Mouse (Mus musculus) heart, adult 11 months (tissue): ENCODE results near the gene Ndufa1.
"Not testable (repeated sequence)": the region's sequence is repeated elsewhere in the genome, so short reads cannot be mapped to it uniquely, and the experiment has no call there.

Experiments used
- DNase-seq: peaks from one replicate; pipeline ENCODE4 v3.0.0; 2022

Ndufa1 gene

DNA sequence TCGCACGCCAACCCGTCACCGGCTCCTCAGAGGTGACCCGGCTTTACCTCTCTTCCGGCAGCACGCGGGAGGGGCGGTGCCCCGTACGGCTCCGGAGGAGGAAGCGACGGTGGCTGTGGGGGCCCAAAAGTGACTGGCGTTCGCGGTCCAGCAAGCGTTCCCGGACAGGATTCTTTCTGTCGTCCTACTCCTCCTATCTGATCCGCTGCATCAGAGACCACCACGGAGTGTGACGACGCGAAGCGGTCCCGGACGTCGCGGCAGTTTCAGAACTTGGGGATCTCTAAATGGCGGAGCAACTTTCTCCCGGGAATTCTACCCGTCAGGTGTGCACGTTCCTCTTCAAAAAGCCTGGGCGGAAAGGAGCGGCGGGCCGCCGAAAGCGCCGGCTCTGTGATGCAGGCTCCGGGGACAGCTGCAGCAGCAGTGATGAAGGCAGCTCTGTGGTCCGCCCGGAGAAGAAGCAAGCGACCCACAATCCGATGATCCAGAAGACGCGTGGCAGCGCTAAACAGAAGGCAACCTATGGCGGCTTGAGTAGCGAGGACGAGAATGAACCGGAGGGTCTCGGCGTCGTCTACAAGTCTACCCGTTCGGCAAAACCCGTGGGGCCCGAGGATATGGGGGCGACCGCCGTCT lies at the start of gene Ndufa1, which contains the start of gene Rnf113a1:
Gene Ndufa1 (minus strand): TSS at position 59 of the 639 bp plus-strand sequence.
Gene Rnf113a1 (plus strand): TSS at position 141 of the 639 bp plus-strand sequence.
- peak; percentile 98 for DNase-seq

DNA sequence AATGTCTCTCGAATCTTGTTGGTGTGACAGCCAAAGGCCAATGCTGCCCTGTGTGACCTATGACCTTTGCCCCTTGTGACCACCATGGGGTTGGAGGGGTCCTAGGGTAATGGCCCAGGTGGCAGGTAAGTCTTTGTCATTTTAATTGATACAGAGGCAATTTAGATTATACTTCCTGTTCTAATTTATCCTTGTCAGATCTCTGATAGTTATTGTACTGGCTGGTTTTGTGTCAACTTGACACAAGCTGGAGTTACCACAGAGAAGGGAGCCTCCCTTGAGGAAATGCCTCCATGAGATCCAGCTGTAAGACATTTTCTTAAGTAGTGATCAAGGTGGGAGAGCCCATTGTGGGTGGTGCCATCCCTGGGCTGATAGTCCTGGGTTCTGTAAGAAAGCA lies 31.2 kb upstream of the Ndufa1 start, which contains the start of gene Rhox1:
Gene Rhox1 (minus strand): TSS at position 101 of the 400 bp plus-strand sequence.
- DNase-seq: not testable (repeated sequence)

DNA sequence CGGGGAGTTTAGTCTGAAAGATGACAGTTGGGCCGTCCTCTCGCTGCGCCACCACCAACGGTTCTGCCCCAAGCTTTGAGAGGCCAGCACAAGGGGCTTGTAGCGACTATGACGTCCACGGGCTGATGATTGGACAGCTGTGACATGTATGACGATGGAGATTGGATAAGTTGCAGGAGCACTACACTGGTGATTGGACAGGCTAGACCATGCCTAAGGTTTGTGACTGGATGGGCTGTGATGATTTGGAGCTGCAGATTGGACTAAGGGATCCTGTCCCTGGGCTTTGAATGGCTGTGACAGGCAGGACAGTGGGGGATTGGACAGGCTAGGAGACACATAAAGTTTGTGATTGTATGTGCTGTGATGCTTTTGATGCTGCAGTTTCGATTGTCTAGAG lies 20.0 kb upstream of the Ndufa1 start, which contains the start of gene Gm9:
Gene Gm9 (minus strand): TSS at position 101 of the 400 bp plus-strand sequence.
- no peak for DNase-seq

DNA sequence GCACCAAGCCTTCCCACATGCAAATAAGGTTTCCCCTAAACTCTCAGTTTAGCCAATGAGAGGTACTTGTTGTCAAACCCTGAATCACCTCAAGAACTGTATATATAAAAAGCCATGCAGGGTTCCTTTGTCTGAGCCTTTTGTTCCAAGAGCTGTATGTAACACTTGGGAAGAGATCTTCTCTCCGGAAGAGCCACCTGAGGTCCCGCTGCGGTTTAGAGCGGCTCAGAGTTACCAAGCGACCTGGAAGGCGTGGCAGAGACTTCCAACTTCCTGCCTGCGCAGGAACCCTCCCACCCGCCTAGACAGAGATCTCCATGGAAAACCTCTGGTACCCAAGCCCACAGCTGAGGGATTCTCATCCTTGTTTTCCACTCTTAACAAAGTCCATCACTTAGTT lies 7.7 kb upstream of the Ndufa1 start:
- no peak for DNase-seq

DNA sequence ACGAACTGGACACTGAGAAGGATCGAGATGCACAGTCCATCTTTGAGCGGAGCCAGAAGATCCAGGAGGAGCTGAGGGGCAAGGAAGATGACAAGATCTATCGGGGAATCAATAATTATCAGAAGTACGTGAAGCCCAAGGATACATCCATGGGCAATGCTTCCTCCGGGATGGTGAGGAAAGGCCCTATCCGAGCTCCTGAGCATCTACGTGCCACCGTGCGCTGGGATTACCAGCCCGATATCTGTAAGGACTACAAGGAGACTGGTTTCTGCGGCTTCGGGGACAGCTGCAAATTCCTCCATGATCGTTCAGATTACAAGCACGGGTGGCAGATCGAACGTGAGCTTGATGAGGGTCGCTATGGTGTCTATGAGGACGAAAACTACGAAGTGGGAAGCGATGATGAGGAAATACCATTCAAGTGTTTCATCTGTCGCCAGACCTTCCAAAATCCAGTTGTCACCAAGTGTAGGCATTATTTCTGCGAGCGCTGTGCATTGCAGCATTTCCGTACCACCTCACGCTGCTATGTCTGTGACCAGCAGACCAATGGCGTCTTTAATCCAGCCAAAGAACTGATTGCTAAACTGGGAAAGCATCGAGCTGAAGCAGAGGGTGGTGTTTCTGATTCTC lies 899 bp upstream of the Ndufa1 start:
- no peak for DNase-seq

DNA sequence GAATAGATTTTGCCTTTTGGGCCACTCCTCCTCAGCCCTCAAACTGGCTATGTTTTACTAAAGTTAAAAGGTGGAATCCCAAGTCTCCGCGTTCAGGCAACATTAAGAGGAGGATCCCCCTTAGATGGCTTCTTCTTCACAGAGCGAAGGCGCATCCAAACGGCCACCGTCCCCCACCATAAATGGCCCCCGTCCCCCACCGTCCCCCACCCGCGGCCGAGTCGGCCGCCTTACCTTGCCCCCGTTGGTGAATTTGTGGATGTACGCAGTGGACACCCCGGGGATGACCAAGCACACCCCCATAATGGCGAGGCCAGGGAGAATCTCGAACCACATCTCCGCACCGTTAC lies 233 bp downstream of the Ndufa1 start:
- DNase-seq: no peak

DNA sequence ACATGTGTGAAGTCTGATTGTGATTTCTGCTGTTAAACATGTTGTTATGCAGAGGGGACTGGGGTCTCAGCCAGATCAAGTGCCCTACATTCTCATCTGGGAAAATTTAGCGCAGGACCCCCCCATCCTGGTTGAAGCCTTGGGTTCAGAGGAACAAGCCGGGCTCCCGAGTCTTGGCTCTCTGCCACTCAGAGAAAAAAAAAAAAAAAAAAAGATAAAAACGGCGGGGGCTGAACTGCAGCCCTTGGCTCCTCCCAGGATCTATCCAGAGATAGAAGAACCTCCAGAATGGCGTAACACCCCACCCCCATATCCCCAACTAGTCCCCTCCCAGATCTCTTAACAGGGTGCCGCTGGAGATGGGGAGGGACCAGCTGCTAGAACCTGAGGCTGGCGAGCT lies 6.6 kb downstream of the Ndufa1 start:
- not testable (repeated sequence) for DNase-seq

DNA sequence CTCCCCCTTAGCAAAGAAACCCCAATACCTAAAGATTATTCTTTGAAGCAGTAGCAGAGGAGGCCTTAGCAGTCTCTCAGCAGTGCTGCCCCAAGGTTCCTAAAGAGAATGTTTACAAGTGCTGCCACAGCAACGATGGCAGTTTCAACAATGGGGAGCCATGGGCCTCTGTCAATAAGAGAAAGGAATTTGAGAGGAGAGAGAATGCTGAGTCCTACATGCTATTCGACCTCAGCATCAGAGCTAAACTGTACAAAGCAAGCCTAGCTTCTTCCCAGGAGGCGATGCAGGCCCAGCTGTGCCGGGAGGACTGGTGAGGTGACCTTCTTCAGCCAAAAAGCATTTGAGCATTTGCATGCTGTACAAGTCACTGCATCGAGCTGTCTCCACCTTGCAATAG lies 22.2 kb downstream of the Ndufa1 start, which contains the start of gene Akap14:
Gene Akap14 (minus strand): TSS at position 101 of the 400 bp plus-strand sequence.
- no peak for DNase-seq

DNA sequence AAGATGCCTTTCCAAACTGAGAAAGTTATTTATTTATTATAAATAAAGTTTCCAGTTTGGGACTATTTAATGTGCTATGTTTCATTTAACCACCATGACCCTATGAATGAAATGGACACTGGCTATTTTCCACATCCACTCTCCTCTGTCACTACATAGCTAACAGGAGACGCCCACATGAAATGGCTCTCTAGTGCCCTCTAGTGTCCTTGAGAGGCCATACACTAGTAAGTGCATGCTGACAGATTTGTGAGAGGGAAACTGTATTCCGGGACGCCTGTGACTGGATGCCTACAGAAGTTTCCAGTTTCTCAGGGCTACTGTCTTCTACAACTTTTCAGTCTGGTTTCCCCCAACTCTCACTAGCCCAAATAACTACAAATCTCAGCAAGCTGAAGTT lies 23.9 kb downstream of the Ndufa1 start:
- DNase-seq: no peak

DNA sequence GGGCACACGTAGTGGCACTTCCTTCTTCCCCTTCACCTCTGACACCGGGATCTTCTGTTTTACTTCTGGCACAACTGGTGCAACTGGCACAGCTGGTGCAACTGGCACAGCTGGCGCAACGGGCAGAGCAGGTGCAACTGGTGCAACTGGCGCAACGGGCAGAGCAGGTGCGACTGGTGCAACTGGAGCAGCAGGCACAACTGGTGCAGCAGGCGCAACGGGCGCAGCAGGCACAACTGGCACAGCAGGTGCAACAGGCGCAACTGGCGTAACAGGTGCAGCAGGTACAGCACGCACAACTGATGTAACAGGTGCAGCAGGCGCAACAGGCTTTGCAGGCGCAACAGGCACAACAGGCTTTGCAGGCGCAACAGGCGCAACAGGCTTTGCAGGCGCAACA lies 27.8 kb downstream of the Ndufa1 start:
- DNase-seq: no peak

DNA sequence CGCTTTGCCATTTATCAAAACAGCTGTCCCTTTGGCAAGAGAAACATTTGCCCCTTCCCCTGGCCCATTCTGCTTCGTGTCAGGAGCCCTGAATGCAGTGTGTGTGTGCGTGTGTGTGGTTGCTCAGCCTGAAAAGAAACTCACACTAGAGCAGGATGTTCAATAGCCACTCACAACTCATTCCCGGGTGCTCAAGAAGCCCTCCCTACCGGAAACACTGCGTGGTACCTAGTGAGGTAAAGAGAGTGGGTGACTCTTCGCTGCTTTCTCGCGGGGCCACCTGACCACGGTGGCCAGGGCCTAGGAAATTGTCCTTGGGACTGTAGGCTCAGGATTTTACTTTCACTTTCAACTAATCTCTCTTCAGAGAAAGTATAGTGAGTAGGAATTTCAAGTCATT lies 29.8 kb downstream of the Ndufa1 start:
- no peak for DNase-seq

DNA sequence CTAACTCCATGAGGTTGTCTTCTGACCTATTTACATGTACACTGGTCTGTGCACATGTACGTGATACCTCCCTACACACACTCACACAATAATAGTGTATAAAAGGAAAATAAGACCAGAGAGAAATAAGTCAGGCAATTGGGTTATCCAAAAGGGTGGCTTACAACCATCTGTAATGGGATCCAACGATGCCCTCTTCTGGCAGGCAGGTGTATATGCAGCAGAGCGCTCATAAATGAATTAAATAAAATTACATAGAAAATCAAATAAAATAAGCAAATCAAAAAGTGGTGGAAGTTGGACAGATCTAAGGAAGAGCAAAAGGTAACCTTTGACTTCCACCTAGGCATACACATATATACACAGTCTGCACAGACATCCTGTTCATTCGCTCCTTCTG lies 33.1 kb downstream of the Ndufa1 start:
- DNase-seq: no peak

DNA sequence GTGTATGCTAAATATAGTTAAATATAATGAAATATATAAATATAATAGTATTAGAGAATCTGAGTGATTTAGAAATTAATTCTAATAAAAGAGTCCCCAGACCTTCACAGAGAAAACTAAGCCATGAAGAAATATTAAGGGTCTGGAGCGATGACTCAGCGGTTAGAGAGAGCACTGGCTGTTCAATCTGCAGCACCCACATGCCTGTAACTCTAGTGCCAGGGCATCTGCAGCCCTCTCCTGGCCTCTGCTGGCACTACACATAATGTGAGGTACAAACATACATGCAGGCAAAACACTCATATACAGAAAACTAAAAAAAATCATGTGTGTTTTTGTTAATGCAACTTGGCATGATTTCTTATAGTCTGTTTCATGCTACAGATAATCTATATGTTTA lies 46.0 kb downstream of the Ndufa1 start:
- DNase-seq: no peak

DNA sequence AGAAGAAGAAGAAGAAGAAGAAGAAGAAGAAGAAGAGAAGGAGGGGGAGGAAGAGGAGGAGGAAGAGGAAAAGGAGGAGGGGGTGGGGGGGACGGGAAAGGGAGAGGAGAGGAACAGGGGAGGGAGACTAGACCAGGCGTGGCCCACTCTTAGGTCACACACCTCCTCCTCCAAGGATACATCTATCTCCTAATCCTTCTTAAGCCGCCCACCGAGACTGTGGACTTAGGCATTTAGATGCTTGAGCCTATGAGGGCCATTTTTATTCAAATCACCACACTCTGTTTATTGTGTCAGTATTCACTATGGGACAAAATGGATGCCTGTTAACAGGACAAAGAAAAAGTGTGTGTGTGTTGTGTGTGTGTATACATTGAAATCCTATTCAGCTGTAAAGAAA lies 46.5 kb downstream of the Ndufa1 start:
- not testable (repeated sequence) for DNase-seq

DNA sequence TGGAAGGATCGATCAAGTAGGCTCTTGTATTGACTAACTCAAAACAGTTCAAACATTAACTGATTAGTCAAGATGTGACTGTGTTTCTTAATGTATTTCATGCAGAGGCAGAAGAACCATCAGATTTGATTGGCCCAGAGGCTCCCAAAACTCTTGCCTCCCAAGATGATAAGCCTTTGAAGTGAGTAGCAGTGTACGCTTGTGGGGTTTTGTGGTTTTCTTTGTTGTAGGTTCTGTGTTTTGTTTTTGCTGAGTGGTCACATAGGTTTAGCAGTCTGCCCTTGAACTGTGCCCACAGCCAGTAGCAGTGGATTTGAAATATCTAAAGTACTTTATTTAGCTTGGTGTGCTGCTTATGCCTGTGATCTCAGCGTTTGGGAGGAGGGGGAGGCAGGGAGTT lies 49.2 kb downstream of the Ndufa1 start:
- no peak for DNase-seq
